Mouse (Mus musculus): Measurements from ENCODE around the gene Fbxl16.

GRCm38 (mm10) chr17:25791320-25791842, 17.5 kb upstream of the Fbxl16 start:
- TF ChIP-seq CTCF (IDR thresholded peaks at IDR 0.05; ENCODE audit: extremely low read depth, insufficient read depth, insufficient read length, insufficient replicate concordance) (no peak), POLR2A (IDR thresholded peaks at IDR 0.05; ENCODE audit: low read depth, low read length) (no peak)
